Mouse (Mus musculus) urinary bladder, adult 18-20 months (tissue): ENCODE data around the gene Fbxl15.
A peak's percentile ranks its signal among the peaks of the same experiment; 100 is the strongest.

Experiments used
- DNase-seq, 2 experiments: peaks; one replicate each; pipeline ENCODE4 v3.0.0; 2022; ENCODE audit warnings: low spot score in 2 of 2, mixed read lengths in 2 of 2

Gene Fbxl15

GRCm38 (mm10) chr19:46347936-46348668, 20.1 kb downstream of the Fbxl15 start:
- DNase-seq = no peak

DNA sequence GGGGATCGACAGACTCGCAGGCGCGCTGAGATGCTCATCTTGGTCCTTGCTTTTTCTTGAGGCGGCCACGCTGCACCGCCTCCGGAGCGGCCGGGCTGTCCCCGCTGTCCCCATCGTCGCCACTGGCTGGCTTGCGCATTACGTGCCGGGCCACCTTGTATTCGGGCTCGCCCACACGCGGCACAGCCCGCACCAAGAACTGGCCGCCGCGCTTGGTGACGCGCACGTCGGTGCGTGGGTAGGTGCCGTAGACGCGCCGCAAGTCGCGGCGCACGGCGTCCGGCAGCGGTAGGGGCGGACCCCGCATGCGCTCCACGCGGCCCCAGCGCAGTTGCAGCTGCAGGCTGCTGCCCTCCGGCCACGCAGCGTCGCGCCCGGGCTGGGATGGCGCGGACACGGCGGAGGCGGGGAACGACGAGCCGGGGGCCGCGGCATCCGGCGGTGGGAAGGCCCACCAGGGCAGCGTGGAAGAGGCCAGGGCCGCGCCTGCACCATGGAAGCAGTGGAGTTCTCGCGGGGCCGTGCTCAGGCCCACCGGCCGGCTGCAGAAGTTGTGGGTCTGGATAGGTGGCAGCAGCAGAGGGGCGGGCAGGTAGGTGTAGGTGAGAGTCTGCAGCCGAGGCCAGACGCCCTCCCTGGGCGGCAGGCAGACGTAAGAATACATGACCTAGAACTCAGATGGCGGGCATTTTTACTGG, 20.9 kb downstream of the Fbxl15 start:
- peak; percentile 61 to 68 for DNase-seq

- DNase-seq = no peak
These were observed 21.6 kb downstream of the Fbxl15 start for GRCm38 (mm10) chr19:46349550-46349949.

DNA sequence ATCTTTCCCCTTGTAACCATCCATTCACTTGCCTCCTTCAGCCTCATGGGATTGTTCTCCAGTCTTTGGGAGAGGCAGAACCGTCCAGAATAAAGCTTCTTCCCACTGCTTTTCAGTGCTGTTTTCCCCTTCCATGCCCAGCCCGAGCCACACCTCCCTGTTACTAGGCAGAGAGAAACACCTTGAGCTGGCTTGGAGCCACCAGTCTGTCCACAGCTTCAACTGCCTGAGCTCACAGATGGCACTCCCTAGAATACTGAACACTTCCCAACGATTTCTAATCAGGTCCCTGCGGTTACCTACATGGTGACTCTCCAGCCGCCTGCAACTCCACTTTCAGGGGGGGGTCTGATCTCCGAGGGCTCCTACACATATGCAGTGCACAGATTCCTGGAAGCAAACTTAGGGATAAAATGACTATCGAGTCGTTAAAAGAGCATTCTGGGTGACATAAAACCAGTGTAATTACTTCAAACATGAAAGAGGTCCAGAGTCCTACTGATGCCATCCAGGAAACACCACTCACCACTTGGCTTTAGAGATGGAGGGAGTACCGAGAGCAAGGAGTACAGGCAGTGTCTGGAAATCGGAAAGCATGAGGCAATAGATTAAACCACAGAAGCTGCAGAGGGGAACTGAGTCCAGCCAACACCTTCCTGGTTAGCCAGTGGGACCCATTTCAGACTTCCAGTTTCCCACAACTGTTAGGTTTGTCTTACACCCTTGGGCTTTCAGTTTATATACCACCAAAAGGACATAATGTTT, 22.4 kb downstream of the Fbxl15 start, which contains the start of gene 2310034G01Rik:
Gene 2310034G01Rik, minus strand, starts transcription at position 135 of the 765 bp plus-strand sequence.
- DNase-seq = no peak

GRCm38 (mm10) chr19:46356701-46357138, 28.7 kb downstream of the Fbxl15 start:
- DNase-seq = peak; percentile 75

- DNase-seq = no peak
These were observed 29.6 kb downstream of the Fbxl15 start for GRCm38 (mm10) chr19:46357344-46358280.

- no peak for DNase-seq
These were observed 30.4 kb downstream of the Fbxl15 start for GRCm38 (mm10) chr19:46358381-46358780.

- DNase-seq = no peak
These were observed 34.1 kb downstream of the Fbxl15 start for GRCm38 (mm10) chr19:46362104-46362503.

DNA sequence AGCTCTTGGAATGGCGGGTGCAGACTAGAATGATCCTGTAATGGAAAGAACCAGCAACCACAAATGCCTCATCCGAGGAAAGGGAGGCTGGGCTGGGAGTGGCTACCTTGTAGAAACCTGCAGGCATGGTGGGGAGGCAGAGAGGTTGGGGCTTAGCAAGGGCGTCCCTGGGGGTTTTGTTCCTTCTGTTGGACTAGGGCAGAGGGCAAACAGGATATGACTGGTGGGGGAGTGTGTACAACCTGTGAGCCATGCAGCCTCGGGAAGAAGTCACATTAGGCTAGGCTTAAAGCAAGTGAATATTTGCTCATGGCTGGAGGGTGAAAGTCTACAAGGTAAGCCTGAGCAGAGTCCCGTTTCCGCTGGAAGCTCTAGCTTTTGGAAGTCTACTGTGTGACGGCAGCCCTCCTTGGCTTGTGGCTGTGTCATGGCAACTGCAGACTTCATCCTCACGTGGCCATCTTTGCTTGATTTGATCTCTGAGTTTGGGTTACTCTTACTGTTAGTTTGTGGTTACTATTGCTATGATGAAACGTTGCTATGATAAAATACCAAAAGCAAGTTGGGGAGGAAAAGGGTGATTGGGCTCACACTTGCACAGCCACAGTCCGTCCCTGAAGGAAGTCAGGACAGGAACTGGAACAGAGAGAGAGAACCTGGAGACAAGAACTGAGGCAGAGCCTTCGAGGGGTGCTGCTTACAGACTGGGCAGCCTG, 35.5 kb downstream of the Fbxl15 start:
- no peak for DNase-seq

DNA sequence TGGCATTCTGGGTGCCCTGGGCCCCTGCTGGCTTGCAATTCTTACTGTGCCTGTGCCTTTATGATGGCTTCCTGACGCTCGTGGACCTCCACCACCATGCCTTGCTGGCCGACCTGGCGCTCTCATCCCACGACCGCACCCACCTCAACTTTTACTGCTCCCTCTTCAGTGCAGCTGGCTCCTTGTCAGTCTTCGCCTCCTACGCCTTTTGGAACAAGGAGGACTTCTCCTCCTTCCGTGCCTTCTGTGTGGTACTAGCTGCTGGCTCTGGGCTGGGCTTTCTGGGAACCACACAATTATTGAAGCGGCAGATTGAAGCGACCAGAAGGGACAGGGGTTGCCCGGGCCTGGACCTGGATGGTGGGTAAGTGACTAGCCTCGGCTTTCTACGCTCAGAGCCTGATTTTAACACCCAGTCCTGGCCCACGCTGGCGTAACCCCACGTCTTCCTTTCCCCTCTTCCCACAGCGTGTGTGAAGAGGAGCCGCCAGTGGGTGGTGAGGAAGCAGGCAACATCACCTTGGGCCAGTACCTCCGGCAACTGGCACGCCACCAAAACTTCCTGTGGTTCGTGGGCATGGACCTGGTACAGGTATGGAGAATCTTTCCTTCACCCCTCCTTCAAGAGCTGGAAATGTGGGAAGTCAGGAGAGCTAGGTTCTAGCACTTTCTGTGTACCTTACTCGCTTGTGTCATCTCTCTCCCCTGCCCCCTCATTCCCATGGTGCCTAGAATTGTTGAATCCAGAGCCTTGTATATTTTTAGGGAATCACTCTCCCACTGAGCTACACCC, 40.0 kb downstream of the Fbxl15 start:
- no peak for DNase-seq

DNA sequence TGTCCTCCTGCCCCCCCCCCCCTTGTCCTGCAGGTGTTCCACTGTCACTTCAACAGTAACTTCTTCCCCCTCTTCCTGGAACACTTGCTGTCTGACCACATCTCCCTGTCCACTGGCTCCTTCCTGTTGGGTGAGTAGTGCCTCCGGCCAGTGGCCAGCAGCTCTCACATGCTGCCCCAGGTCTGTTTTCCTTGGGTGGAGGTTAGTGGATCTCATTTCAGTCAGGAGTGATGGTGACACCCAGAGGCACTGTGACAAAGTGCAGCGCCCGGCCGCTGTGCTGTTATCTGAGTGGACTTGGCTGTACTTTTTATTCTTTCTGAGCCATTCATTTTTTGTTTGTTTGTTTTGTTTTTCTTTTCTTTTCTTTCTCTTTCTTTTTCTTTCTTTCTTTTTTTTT, 41.2 kb downstream of the Fbxl15 start:
- peak; percentile 36 to 49 for DNase-seq

GRCm38 (mm10) chr19:46374477-46375088, 46.6 kb downstream of the Fbxl15 start:
- no peak for DNase-seq

- no peak for DNase-seq
These were observed 47.5 kb downstream of the Fbxl15 start for GRCm38 (mm10) chr19:46375489-46375888.

DNA sequence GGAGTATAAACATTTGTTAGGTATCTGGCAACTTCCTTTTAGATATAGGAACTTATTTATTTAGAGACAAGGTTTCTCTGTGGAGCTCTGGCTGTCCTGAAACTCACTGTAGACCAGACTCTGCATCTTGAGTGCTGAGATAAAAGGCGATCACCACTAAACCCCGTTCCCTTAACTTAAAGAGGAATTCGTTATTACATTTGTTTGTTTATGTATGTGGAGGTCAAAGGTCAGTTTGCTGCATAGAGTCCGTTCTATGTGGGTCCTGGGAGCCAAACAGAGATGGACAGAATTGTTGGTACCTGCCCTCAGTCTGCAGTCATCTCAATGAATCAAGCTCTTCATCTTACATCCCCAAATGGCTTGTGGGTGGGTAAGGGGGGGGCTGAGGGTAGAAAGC, 47.9 kb downstream of the Fbxl15 start:
- DNase-seq = no peak
